Mouse (Mus musculus) heart, postnatal 0 days (tissue): ENCODE measurements around the gene Pdlim4.

ENCODE experiments used
- CTCF ChIP-seq: IDR thresholded peaks from 2 replicates; pipeline ENCODE4 v1.5.1; 2016; ENCODE audit warnings: antibody characterized with exemption, control low read depth, low read depth
- EP300 ChIP-seq: IDR thresholded peaks from 2 replicates; pipeline ENCODE4 v1.6.1; 2016; ENCODE audit warnings: antibody characterized with exemption, low read depth

- TF ChIP-seq EP300: no peak
- TF ChIP-seq CTCF: no peak
Measured at GRCm38 (mm10) chr11:54028997-54029396, 39.8 kb downstream of the Pdlim4 start.
